Mouse (Mus musculus) kidney, embryonic 15.5 days (tissue): ENCODE data around the gene Sgk1. TPM values are rescaled to one million over a fixed set of nuclear protein-coding genes. Genes with fewer than 3 reads are reported as not detected.

ENCODE experiments used
- ATAC-seq: fragments of 200-750 bp; cut with Nextera tagmentation; replicated peaks from 2 replicates; pipeline ENCODE4 v1.8.0; 2017; ENCODE audit warnings: moderate TSS enrichment; ENCODE audit not compliant: low FRiP score
- H3K27ac ChIP-seq: fragments of 300-500 bp; sonication (generic); 2 replicates; pipeline ENCODE4 v1.5.1; 2015; ENCODE audit warnings: mild to moderate bottlenecking, inconsistent platforms
- H3K27me3 ChIP-seq: fragments of 300-500 bp; sonication (generic); 2 replicates; pipeline ENCODE4 v1.6.1; 2015; ENCODE audit warnings: inconsistent platforms
- H3K36me3 ChIP-seq: fragments of 300-500 bp; sonication (generic); 2 replicates; pipeline ENCODE4 v1.6.1; 2015; ENCODE audit warnings: inconsistent platforms
- H3K4me1 ChIP-seq: fragments of 300-500 bp; sonication (generic); 2 replicates; pipeline ENCODE4 v1.6.1; 2015; ENCODE audit warnings: inconsistent platforms
- H3K4me2 ChIP-seq: fragments of 300-500 bp; sonication (generic); 2 replicates; pipeline ENCODE4 v1.6.1; 2015; ENCODE audit warnings: moderate library complexity, mild to moderate bottlenecking, inconsistent platforms
- H3K4me3 ChIP-seq: fragments of 300-500 bp; sonication (generic); replicated peaks from 2 replicates; pipeline ENCODE4 v1.5.1; 2015; ENCODE audit warnings: mild to moderate bottlenecking, inconsistent platforms
- H3K9ac ChIP-seq: fragments of 300-500 bp; sonication (generic); 2 replicates; pipeline ENCODE4 v1.6.1; 2015; ENCODE audit warnings: mild to moderate bottlenecking, inconsistent platforms
- H3K9me3 ChIP-seq: fragments of 300-500 bp; sonication (generic); replicated peaks from 2 replicates; pipeline ENCODE4 v1.6.1; 2016; ENCODE audit warnings: inconsistent platforms
- WGBS: fragments of 180-500 bp; shearing (Covaris S2); methylation state at CpG from one replicate; pipeline ENCODE4 v1.1.7; 2015; ENCODE audit warnings: mixed read lengths; 5-methylcytosine and 5-hydroxymethylcytosine counted together
- polyA plus RNA-seq: library from polyadenylated mRNA; unstranded; fragments of >200 nt; fragmentation: Nextera tagmentation; extraction: Ambion mirVana; gene quantifications from 2 replicates; pipeline ENCODE4 v1.2.1, GENCODE M21; 2015

The Sgk1 gene
- polyA plus RNA-seq, 1 experiment from 2014 or later, result 75.2 TPM

DNA sequence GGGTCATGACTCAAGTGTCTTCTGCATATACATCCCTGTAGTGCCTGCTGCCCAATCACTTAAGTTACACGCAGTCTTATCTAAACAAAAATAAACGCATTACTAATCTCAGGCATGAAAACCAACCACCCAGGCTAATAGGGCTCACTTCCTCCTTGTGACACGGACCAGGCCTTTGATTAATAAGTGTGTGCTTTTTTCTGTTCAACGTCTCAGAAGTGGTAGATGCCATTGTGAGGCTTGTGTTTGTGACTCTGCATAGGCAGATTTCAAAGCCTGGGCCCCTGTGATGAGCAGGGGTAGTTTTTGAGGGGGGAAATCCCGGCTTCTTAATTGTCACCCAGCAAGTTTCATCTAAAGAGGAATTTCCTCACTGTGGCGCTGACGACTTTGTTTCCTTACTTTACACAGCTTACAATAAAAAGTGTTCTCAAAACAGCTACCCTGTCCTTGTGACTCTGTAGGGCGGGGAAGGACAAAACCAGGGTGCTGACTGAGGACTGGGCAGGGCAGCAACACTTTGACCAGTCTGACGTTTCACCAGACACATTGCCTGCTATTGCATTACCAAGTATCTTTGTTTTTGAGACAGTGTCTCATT, 64.9 kb downstream of the Sgk1 start:
- no peaks in the 10 kb centered on the region for H3K4me1 ChIP-seq
- WGBS, result 48% methylated on average over 9 of the region's 9 CpGs
- ATAC-seq, result no peak
- H3K36me3 ChIP-seq, result no peaks in the 10 kb centered on the region
- no peak overlapping the region for H3K27ac ChIP-seq
- H3K27me3 ChIP-seq, result no peaks in the 10 kb centered on the region
- H3K9me3 ChIP-seq, result no peaks in the 10 kb centered on the region
- no peak overlapping the region for H3K4me3 ChIP-seq
- no peak overlapping the region for H3K9ac ChIP-seq
- H3K4me2 ChIP-seq, result no peak overlapping the region

DNA sequence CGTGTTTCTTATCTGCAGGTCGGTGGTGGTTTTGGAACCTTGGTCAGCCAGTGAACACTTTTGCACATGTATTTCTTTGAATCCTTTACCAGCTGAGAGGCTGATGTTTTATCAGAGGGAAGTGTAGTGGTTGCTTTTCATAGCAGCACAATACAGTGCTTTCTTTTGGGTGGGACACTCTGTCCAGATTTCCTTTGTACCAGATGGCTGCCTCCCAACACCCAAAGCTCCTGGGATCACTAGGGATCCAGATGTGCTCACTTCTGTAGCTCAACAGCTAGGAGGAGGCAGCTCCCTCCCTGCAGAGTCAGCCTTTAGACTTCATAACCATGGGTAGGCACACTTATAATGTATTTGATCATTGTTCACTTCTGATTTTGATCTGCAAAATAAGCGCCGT, 70.5 kb downstream of the Sgk1 start:
- no peaks in the 10 kb centered on the region for H3K9me3 ChIP-seq
- no peaks in the 10 kb centered on the region for H3K27me3 ChIP-seq
- H3K4me2 ChIP-seq, result no peak overlapping the region
- H3K4me3 ChIP-seq, result no peak overlapping the region
- no peaks in the 10 kb centered on the region for H3K4me1 ChIP-seq
- no peak for ATAC-seq
- no peaks in the 10 kb centered on the region for H3K36me3 ChIP-seq
- H3K27ac ChIP-seq, result no peak overlapping the region
- no peak overlapping the region for H3K9ac ChIP-seq
- WGBS, result 87% methylated on average over 4 of the region's 4 CpGs

DNA sequence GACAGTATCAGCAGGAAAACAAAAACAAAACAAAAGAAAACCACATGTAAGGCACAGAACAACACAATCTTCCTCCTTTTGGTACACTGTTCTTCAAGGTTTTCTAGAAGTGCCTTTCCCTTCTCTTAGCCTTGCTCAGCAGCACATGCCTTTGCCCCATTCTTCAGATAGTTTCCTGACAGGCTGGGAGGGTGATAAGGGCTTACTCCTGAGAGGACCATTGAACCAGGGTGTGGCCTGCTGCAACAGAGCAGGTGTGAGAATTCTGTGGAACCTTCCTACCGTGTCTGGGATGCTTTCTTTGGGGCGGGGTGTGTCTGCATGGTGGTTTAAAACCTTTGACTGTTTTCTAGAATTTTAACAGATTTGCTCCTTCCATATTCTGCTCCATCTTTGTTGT, 79.1 kb downstream of the Sgk1 start:
- no peak overlapping the region for H3K27ac ChIP-seq
- no peak overlapping the region for H3K9ac ChIP-seq
- 80% methylated on average over 2 of the region's 2 CpGs for WGBS
- ATAC-seq, result no peak
- H3K36me3 ChIP-seq, result no peaks in the 10 kb centered on the region
- no peaks in the 10 kb centered on the region for H3K9me3 ChIP-seq
- H3K4me3 ChIP-seq, result no peak overlapping the region
- H3K27me3 ChIP-seq, result no peaks in the 10 kb centered on the region
- no peaks in the 10 kb centered on the region for H3K4me1 ChIP-seq
- no peak overlapping the region for H3K4me2 ChIP-seq

DNA sequence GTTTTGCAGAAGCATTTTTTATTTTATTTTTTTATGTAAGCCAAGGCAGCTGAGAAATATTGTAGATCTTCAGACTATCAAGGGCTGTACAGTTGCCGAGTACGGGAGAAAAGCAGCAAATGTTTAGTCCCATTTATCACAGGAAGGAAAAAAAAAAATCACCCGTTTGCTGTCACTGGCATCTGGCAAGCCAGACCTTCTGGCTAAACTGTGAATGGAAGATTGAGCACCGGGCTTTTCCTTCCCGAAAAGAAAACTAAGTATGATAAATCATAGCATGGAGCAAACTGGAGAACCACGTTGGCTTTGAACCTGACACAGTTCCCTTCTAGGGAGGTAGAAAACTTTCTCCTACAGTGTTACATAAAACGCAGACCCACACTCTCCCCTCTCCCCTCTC, 81.0 kb downstream of the Sgk1 start:
- H3K27me3 ChIP-seq, result no peaks in the 10 kb centered on the region
- no peaks in the 10 kb centered on the region for H3K4me1 ChIP-seq
- no peak for ATAC-seq
- H3K36me3 ChIP-seq, result no peaks in the 10 kb centered on the region
- no peak overlapping the region for H3K9ac ChIP-seq
- H3K27ac ChIP-seq, result peak overlapping the region; percentile 18; the same call in 1 of the 2 replicates
- H3K4me2 ChIP-seq, result no peak overlapping the region
- 33% methylated on average over 7 of the region's 7 CpGs for WGBS
- H3K9me3 ChIP-seq, result no peaks in the 10 kb centered on the region
- no peak overlapping the region for H3K4me3 ChIP-seq

DNA sequence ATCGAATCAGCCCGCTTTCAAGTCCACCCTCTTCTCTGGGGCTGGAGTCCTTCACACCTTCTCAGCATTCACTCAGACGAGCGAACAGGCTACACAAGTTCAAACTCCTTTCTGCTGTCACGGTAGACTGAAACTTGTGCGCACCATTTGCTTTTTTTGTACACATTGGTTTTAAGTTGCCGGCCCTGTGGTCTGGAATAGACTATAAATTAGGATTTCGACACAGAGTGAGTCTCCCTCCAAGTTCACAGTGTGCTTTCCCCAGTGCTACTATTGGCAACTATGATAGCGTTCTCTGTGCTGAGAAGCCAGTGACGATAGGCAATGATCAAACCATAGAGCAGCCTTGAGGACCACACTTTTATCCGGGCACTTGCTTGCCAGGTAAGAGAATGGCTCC, 91.7 kb downstream of the Sgk1 start:
- no peaks in the 10 kb centered on the region for H3K9me3 ChIP-seq
- no peaks in the 10 kb centered on the region for H3K36me3 ChIP-seq
- no peak overlapping the region for H3K4me2 ChIP-seq
- H3K27ac ChIP-seq, result no peak overlapping the region
- H3K4me1 ChIP-seq, result 0 out of 2 replicates have a peak, but pooled peaks cover 8% of the 10 kb centered on the region
- no peak for ATAC-seq
- H3K27me3 ChIP-seq, result no peaks in the 10 kb centered on the region
- no peak overlapping the region for H3K9ac ChIP-seq
- WGBS, result 42% methylated on average over 11 of the region's 11 CpGs
- no peak overlapping the region for H3K4me3 ChIP-seq

DNA sequence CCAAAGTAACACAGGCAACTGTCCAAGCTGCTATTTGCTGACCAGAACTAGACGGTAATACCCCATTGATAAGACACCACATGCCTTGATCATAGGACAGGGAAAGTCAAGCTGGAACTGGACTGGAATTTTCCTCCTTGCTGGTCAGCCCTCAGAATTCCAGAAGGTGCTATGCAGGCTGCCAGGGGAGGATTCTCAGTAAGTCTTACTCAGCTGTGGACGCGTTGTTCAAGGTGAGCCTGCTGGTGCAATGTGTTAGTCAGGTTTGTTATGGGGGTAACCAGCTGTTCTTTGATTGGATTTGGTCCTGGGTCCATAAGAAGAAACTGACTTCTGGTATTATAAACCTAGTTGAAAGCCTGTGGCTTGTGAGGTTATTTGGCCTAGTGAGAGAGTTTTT, 92.8 kb downstream of the Sgk1 start:
- H3K27me3 ChIP-seq, result no peaks in the 10 kb centered on the region
- 85% methylated on average over 3 of the region's 3 CpGs for WGBS

DNA sequence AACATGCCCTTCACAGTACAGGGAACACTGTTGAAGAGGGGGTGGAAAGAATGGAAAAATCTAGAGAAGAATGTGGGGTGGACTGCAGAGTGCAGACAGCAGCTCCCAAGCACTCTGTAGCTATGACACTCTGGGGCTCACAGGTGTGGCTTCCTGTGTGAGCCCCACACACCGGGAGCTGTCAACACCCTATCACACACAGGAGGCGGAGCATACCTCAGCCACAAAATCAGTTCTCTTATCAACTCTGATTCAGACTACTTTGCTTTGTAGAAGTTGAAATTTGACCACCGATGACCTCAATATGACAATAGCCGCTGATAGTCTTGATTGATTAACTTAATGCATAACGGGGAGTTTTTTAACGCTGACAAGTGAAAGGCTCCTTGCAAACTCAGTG, 93.4 kb downstream of the Sgk1 start:
- Histone ChIP-seq H3K4me2 (no peak overlapping the region), H3K27ac (no peak overlapping the region), H3K27me3 (no peaks in the 10 kb centered on the region), H3K36me3 (no peaks in the 10 kb centered on the region), H3K4me3 (no peak overlapping the region), H3K4me1 (0 out of 2 replicates have a peak, but pooled peaks cover 8% of the 10 kb centered on the region), H3K9me3 (no peaks in the 10 kb centered on the region), H3K9ac (no peak overlapping the region)
- WGBS, result 77% methylated on average over 6 of the region's 6 CpGs
- ATAC-seq, result no peak

More for the DNA sequence above, 92.8 kb downstream of the Sgk1 start:
- no peak overlapping the region for H3K4me3 ChIP-seq
- H3K36me3 ChIP-seq, result no peaks in the 10 kb centered on the region
- ATAC-seq, result no peak
- 0 out of 2 replicates have a peak, but pooled peaks cover 8% of the 10 kb centered on the region for H3K4me1 ChIP-seq
- no peak overlapping the region for H3K4me2 ChIP-seq
- H3K9me3 ChIP-seq, result no peaks in the 10 kb centered on the region
- H3K9ac ChIP-seq, result no peak overlapping the region
- H3K27ac ChIP-seq, result no peak overlapping the region

DNA sequence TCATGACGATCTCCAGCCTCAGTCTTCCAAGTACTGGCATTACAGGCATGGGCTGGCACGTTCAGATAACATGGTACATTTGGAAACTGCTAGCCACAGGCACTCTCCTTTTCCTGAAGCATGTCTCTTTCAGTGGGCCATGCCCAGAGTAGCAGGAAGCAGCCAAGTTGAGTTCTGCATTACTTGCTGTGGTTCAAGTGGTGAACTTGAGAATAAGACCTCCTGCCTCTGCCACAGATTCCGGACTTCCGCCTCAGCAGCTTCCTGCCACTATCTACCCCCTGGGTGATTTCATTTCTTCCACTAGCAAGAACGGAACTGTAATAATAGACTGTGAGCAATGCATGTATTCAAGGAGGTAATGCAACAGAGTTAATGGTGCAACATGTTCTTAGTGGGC, 94.3 kb downstream of the Sgk1 start:
- H3K27me3 ChIP-seq, result no peaks in the 10 kb centered on the region
- H3K9ac ChIP-seq, result no peak overlapping the region
- WGBS, result 83% methylated on average over 5 of the region's 5 CpGs
- no peak for ATAC-seq
- H3K4me1 ChIP-seq, result 0 out of 2 replicates have a peak, but pooled peaks cover 6% of the 10 kb centered on the region
- no peak overlapping the region for H3K4me2 ChIP-seq
- no peaks in the 10 kb centered on the region for H3K36me3 ChIP-seq
- H3K4me3 ChIP-seq, result no peak overlapping the region
- no peaks in the 10 kb centered on the region for H3K9me3 ChIP-seq
- H3K27ac ChIP-seq, result no peak overlapping the region

DNA sequence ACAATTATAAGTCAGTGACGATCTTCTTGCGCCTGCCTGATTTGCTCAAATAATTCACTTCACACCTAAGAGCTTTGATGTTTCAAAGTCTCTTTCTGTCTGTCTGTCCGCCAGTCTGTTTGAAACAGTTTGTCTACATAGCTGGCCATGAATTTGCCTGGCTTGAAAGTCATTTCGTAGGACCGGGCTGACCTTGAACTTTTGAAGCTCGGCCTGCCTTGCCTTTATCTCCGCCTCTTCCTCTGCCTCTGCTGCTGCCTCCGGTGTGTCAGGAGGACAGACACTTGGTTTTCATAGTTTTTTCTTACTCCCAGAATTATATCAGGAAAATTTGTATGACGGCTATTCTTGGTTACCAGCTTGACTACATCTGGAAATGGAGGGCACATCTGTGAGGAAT, 96.4 kb downstream of the Sgk1 start:
- no peak for ATAC-seq
- no peak overlapping the region for H3K4me3 ChIP-seq
- H3K9ac ChIP-seq, result no peak overlapping the region
- no peaks in the 10 kb centered on the region for H3K9me3 ChIP-seq
- no peak overlapping the region for H3K27ac ChIP-seq
- 84% methylated on average over 9 of the region's 9 CpGs for WGBS
- no peaks in the 10 kb centered on the region for H3K27me3 ChIP-seq
- H3K4me2 ChIP-seq, result no peak overlapping the region
- no peaks in the 10 kb centered on the region for H3K36me3 ChIP-seq
- H3K4me1 ChIP-seq, result 0 out of 2 replicates have a peak, but pooled peaks cover 4% of the 10 kb centered on the region

DNA sequence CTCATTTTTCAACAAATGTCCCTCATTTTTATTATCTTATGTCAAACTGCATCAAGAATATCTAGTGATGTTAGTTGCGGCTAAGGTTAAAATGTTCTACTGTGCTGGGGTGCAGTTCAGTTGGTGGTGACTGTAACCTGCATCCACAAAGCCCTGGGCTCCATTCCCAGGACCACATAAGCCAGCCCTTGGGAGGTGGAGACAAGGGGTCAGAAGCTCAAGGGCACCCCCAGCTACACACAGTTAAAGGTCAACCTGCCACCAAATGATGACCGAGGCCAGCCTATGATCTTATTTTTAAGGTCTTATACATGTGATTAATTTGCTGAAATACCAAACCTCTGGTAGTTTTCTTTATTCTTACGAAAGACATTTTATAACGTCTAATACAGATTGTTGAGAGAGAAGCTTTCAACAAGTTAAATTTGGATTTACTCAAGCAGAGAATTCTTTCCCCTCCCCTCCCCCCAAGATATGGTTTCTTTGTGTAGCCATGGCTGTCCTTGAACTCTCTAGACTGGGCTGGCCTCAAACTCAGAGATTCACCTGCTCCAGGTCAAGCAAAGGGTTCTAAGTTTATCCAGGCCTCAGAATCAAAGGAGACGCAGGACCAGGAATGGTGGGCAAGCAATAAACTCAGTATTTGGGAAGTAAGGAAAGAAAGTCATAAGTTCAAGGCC, 97.4 kb downstream of the Sgk1 start:
- Histone ChIP-seq H3K4me1 (no peaks in the 10 kb centered on the region), H3K27me3 (no peaks in the 10 kb centered on the region), H3K9ac (no peak overlapping the region), H3K27ac (no peak overlapping the region), H3K4me3 (no peak overlapping the region), H3K4me2 (no peak overlapping the region), H3K9me3 (no peaks in the 10 kb centered on the region), H3K36me3 (no peaks in the 10 kb centered on the region)
- WGBS, result 81% methylated on average over 5 of the region's 5 CpGs
- no peak for ATAC-seq

DNA sequence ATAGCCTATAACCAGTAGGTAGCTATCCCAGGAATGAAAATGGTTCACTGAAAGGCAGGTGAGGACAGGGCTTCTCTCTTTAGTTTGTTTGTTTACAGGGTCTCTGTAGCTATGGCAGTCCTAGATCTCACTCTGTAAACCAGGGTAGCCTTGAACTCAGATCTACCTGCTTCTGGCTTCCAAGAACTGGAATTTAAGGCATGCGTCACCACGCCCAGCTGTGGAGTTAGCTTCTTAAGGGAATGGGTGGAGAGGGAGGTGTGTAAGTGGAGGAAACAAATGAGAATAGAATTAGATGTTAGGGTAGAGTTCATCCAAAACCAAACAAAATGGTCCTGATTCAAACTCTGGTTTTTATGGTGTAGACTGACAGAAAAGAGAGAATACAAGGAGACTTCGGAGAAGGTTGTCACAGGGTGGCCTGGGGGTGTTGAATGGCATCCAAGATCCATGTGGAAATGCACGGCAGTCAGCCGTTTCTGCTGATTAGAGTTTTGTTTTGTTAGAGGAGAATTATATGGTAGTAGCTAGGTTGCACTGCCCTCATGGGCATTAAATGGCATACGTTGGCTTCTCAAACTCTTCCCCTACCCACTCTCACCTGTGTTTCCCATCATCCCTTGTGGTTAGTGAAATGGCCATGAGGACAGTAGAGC, 98.9 kb downstream of the Sgk1 start:
- Histone ChIP-seq H3K27ac (no peak overlapping the region), H3K9me3 (no peaks in the 10 kb centered on the region), H3K4me1 (no peaks in the 10 kb centered on the region), H3K4me3 (no peak overlapping the region), H3K4me2 (no peak overlapping the region), H3K27me3 (no peaks in the 10 kb centered on the region), H3K9ac (no peak overlapping the region), H3K36me3 (no peaks in the 10 kb centered on the region)
- 84% methylated on average over 6 of the region's 6 CpGs for WGBS
- no peak for ATAC-seq

DNA sequence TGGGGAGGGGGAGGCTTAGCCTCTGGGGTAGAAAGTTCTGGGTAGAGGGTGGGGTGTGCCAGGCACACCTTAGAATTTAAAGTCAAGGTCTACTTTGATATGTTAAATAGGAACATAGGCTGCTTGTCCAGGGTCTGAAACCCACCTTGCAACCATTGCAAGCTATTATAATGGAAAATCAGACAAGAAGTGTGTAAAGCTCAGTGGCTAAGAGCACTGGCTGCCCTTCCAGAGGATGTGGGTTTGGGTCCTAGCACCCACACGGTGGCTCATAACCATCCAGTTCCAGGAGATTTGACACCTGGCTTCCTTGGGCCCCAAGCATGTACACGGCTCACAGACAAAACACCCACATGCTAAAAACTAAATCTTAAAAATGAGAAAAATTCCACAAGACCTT, 100.3 kb downstream of the Sgk1 start:
- ATAC-seq, result no peak
- Histone ChIP-seq H3K4me1 (no peaks in the 10 kb centered on the region), H3K4me3 (no peak overlapping the region), H3K27ac (no peak overlapping the region), H3K9me3 (no peaks in the 10 kb centered on the region), H3K27me3 (no peaks in the 10 kb centered on the region), H3K4me2 (no peak overlapping the region), H3K36me3 (no peaks in the 10 kb centered on the region), H3K9ac (no peak overlapping the region)
- 82% methylated on average over 2 of the region's 2 CpGs for WGBS
